Mouse (Mus musculus) heart, adult 9 months (tissue): ENCODE data around the gene Syvn1.

ENCODE experiments used
- DNase-seq, 2 experiments: peaks; one replicate each; pipeline ENCODE4 v3.0.0; 2022; ENCODE audit warnings: low spot score in 2 of 2

Gene Syvn1

DNA sequence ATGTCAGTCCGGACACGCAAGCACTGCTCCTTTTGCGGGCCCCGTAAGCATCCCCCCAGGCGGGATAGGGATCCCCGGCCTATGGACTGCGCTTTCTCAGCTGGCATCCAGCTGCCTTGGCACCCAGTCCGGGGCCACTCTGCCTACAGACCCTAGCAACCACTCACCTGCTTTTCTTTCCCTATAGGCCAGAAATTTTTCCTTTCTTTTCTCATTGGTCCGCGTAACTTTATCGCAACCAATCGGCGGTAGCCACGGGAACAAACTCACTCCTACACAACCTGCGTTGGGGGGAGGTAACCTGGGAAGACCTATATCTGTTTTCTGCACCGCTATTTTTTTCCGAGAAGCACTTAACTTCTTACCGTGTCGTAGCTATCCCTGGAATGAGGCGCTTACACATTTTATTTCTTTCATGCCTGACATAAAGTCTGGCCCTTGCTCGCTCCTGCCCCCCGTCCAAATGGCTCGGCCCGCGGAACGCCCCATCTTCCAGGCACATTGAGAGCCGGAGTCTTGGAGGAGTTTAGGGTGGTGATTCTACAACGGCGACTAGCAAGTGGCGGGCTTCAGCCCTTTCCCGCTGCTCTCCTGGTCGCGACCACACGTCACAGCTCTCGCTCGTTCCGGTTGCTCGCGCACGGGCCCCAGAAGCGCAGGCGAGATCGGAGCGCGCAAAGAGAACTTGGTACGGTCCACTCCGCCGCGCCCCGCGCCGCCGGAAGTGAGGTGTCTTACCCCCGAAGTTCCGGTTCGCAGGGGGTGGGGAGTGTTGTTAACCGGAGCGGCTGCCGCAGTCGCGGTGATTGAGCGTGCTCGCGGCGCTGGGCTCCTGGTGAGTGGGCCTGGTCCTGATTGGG, at the start of gene Syvn1:
Gene Syvn1 (plus strand): TSS at position 283 of the 860 bp plus-strand sequence.
- peak; percentile 95 to 98 for DNase-seq

DNA sequence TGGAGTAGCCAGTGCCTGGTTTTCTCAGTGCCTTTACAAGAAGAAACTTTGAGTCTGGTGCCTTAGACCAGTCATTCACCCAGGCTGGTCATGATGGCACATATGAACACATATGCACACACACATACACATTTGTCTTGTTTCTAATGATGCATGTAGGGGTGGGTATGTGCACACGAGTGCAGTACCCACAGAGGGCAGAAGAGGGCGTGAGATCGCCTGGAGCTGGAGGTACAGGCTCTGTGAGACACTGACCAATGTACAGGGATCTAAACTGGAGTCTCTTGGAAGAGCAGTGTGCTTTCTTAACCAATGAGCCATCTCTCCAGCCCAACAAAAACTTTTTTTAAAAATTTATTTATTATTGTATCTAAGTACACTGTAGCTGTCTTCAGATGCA, 48.2 kb upstream of the Syvn1 start:
- DNase-seq: no peak

DNA sequence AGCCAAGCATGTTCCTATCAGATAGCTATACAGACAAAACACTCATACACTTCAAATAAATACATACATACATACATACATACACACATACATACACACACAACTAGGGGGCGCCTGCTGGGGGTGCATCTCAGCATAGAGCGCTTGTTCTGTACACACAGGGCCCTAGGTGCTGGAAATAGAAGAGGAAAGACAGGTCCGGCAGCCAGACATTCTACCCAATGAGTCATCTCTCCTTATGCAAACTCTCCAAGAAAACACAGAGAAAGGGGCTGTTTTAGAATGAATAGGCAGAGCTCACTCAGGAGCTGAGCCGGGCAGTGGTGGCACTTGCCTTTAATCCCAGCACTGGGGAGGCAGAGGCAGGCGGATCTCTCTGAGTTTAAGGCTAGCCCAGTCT, 46.4 kb upstream of the Syvn1 start:
- no peak for DNase-seq

DNA sequence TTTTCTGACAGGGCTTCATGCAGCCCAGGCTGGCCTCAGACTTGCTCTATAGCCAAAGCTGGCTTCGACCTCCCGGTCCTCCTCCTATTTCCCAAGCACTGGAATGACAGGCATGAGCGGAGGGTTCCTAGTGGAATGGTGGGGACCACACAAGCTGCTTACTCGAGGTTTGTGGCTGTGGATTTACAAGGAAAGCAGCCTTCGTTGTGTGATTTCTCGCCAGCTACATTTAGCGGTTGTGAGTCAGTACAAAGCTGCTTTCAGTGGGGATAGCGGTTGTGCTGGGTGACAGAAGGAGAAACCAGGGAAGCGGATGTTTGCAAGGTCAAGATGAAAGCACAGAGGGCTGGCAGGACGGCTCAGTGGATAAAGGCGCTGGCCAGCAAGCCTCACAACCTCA, 40.8 kb upstream of the Syvn1 start:
- DNase-seq: no peak

DNA sequence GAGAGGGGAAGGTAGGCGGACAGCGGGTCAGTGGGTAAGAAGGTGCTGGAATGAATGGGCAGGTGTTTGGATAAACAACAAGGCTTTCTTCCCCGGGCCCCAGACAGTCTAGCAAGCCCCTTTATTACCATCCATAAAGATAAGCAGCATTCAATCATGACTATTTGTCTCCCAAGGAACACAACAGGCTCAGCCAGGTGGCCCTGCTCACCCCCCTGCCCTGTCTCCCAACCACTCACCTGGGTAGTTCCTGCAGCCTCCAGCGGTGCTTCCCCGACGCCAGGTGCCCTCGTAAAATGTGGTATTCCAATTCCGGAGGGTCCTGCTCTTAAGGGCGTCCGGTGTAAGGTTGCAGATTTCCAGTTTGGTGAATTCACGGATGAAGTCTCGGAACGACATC, 39.4 kb upstream of the Syvn1 start:
- DNase-seq: no peak

DNA sequence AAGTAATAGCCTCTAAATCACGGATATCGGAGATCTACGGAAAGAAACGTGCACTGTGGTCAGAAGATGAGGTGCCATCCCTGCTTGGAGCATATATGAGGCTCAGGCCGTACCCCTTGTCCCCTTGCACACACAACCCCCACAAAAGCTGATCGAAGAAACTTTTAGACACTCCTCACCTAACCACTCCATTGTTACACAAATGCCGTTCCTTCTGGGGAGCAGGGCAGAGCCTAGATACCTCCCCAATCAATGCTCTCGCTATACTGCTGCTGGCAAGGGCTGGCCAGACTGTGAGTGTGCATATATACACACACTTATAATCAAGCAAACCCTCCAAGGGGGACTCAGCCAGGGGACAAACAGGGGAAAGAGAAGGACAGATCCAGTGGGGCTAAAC, 37.2 kb upstream of the Syvn1 start:
- no peak for DNase-seq

DNA sequence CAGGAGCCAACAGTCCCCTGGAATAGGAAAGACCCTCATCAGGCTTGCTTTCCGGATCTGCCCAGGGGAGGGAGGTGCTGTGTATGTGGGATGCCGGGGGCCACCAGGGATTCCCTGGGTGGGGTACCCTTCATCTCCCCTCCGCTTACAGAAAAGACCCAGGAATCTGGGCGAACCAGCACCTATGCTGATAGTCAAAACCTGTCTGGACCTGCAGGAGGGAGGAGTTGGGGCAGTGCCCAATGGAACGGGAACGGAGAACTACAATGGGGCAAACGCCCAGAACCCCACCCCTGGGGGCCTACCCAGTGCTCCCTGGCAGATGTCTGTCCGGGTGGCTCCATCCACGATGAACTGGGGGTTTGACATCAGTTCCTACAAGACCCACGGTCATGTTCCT, 32.7 kb upstream of the Syvn1 start:
- DNase-seq: no peak

DNA sequence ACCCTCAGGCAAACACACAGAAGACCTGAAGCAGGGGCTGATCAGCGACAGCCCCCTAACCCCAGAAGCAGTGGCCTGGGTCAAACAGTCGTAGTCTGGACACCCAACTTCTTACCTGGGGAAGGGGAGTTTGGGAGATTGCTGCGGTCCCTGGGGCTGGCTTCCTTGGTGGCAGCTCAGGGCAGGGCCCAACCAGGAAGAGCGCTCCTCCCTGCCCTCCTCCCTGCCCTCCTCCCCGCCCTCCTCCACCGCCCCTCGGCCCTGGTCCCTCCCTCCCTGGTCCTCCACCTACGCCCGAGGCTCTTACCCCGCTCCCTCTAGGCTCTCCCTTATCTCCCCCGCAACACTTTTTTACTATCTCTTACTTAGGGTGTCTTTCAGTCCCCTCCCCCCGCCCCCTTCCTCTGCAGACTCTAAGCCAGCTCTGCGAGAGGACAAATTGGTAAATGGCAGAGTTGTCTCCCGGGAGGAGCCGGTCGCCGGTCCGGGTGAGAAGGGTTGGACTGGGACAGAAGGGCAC, 31.3 kb upstream of the Syvn1 start:
- peak in 1 of 2 experiments; percentile 43 for DNase-seq

DNA sequence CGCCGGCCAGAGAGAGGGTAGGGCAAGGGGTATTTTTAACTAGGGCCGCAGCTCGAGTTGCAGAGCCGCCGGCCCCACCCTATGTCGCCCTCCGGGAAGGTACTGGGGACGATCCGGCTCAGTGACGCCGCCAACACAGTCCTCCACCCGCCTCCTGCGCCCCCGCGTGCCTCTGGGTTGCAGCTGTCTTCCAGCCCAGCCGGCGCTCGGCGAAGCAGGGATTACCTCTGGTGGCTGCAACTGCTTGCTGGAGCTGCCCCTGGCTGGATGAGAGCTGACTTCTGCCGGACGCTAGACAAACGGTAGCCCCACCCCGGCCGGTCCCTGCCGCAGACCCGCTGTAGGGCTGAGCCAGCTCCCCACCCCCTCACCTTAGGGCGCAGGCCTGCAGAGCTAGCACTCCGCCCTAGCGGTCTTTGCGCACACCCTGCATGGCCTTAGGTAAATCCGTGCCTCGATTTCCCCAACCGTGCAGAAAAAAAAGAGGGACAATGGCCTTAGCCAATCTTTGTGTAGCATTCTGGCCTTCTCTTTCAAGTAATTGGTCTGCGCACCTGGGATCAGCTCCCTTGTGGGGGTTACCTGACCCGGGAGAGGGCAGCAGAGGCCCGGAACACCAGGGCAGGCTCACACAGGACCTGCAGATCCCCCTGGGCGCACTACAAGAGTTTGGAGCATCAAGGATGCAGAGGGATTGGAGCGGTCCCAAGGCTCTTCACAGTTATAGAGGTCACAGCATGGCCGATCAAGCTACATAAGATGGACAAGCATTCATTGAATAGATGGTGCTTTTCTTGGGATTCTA, 30.7 kb upstream of the Syvn1 start, which contains the start of gene Capn1:
Gene Capn1 (minus strand): TSS at position 387 of the 805 bp plus-strand sequence.
- peak; percentile 72 to 74 for DNase-seq

DNA sequence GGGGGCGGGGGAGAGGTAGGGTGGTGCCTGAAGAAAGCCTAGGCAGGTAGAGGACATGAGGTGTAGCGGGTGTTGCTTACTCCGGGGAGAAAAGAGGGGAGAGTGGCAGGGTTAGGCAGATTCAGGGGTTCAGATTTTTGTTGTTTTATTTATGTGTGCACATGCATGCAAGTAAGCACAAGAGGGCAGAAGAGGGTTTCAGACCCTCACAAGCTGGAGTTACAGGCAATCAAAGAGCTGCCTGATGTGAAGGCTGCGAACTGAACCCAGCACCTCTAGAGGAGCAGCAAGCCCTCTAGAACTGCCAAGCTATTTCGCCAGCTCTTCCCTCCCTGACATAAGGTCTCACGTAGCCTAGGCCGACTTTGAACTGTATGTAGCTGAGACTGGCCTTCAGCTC, 29.8 kb upstream of the Syvn1 start:
- no peak for DNase-seq

DNA sequence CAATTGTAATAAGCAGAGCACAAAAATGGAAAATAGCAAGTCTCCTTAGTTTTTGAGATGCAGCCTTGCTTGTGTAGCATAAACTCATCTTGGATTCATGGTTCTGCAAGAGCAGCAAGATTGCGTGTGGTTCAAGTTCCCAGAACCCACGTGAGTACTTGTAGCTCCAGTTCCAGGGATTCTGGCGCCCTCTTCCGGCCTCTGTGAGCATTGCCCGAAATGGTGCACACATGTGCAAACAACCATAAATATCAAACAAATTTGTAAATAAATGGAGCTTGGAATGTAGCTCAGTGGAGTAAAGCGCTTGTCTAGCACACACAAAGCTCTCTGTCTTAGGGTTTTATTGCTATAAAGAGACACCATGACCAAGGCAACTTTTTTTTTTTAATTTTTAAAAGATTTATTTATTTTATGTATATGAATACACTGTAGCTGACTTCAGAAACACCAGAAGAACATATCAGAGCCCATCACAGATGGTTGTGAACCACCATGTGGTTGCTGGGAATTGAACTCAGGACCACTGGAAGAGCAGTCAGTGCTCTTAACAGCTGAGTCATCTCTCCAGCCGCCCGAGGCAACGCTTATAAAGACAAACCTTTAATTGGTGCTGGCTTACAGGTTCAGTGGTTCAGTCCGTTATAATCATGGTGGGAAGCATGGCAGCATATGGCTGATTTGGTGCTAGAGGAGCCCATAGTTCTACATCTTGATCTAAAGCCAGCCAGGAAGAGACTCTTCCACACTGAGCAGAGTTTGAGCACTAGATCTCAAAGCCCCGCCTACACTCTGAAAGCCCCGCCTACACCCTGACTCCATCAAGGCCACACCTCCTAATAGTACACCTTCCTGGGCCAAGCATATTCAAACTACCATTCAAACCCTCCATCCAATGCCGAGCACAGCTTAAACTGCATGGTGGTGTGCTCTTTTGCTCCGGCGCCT, 28.0 kb upstream of the Syvn1 start:
- DNase-seq: peak; percentile 53 to 84

DNA sequence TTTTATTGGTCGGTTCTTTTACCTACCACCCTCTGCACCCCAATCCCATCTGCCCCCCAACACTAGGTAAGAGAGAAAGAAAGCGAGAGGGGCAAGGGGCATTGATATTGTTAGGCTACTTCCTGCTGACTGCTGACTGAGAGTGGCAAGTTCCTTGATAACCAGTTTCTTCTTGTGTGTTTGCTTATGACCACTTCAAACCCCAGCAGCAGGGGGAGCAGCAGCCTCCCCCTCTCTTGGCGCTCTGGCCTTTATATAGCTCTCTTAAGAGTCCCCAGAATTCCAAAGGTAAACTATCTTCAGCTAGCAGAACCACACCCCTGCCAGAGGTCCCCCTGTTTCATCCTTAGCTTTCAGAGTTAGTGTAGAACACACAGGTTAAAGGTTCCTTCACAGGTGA, 26.1 kb upstream of the Syvn1 start:
- no peak for DNase-seq

DNA sequence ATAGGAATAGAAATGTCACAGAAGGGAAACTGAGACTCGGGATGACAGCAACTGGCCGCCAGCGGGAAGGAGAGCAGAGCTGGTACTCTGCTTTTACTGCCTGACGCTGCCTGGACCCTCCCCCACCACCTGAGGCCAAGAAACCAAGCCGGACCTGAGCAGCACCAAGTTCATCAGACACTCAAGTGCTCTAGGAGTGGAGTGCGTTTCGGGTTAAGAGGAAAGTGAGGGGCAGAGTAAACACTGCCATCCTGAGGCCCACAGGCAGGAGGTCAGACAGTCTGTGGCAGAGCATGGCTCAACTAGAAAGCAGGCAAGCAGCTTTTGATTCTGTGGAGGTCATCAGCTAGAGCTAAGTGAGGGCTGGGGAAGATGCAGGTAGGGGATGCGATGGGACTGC, 23.3 kb upstream of the Syvn1 start:
- DNase-seq: no peak

DNA sequence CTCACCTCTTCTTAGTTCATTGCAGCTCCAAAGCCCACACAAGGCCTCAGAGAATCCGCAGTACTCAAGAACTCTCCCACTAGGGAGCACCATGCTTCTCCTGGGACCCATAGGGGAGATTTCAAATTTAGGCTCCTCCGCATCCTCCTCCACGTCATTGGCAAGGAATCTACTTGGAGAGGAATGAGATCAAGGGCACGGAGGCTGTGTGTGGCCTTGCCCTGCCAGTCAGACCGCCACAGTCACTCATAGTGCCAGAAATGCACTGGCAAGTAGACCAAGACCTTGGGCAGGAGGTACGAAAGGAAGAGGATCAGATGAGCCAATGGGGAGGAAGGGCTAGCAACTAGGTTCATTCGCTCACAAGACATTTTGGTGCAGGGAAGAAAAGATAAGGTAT, 22.4 kb upstream of the Syvn1 start:
- no peak for DNase-seq

DNA sequence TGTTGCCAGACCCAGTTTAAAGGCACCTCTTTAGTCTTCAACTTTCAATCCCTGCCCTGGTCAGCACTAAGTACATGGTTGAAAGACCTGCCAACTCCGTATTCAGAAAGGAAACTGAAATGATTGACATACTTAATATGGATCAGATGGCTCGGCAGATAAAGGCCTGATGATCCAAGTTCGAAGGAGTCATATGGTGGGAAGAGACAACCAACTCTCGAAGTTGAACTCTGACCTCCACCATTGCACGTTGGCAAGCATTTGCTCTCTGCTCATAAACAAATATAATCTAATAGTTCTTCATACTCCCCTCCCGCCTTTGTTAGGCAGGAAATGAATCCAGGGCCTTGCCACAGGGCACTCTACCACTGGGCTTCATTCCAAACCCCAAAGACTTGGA, 17.4 kb upstream of the Syvn1 start:
- no peak for DNase-seq

DNA sequence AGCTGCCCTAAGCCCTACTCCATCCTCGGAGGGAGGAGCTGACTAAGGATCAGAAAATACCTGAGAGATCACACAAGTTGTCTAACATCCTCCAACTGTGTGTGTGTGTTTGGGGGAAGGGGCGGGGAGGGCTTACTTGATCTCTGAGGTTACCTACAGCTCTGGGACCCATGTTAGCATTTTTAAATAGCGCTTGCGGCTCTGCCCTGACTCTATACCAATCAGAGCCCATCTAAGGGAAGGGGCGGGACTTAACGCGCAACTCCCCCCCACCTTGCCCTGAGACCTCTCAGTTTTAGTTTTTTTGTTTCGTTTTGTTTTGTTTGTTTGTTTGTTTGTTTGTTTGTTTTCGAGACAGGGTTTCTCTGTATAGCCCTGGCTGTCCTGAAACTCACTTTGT, 16.9 kb upstream of the Syvn1 start:
- DNase-seq: no peak

DNA sequence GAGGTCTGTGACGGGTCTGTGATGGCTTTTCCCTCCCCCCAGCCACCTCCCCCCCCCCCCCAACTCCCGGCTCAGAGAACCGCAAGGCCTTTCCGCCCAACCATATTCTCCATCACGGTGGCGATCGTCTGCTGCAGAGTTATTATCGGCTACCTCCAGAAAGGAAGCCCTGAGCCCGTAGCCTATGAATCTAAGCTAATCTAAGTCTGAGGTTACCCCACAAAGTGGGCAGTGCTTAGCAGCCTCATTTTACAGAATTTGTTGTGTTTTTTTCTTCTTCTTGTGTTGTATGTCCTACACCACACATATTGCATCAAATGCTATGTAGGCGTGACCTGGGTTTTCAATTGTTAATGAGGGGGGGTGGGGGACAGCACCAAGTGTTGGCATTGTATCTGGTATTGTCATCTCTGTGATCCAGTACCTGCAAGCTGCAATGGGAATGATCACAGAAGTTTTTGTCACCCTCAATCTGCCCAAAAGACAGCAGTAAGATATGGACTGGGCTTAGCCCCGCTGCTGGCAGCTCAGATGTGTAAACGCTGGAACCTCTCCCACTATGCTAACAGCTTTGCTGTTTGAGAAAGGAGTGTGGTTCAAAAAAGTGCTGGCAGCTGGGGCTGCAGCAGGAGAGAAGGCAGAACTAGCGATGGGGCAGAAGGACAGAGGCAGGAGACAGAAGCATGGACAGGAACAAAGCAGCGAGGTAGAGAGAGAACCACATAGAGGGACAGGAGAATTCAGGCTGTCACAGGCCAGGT, 15.7 kb upstream of the Syvn1 start:
- DNase-seq: no peak

DNA sequence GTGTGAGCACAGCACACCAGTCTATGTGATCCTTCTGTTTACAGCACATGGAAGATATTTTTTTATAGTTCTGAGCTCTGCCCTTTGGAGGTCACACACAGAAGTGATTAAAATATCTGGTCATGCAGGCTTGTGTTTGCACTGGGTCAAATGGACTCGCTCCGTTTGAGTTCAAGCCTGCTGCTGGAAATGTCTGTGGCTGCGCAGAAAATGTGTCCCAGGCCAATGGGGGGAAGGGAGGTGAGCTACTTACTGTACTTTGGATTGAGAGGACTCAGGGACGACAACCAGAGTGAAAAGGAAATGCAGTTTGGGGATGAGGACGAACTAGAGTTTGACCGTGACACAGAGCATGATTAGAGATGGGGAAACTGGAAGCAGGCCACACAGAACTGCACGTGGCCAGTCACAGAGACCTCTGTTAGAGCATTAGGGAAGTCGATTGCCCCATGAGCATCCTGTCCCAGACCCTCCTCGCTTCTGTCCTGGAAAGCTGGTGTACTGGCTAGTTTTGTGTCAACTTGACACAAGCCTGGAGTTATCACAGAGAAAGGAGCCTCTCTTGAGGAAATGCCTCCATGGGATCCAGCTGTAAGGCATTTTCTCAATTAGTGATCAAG, 10.3 kb upstream of the Syvn1 start:
- no peak for DNase-seq

DNA sequence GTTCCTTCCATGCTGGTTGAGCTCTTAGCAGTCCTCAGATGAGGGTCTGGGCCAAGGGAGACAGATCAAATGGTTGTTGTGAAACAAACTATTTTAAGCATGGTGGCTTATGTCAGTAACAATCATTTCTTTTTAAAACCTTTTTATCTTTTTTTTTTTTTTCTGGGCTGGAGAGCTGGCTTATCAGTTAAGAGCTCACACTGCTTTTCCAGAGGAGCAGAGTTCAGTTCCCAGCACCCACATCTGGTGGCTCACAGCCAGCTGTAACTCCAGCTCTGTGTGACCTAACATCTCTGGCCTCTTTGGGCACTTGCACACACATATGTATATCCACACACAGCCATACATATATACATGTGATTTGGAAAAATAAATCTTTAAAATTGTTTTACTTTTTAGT, 8.7 kb upstream of the Syvn1 start:
- no peak for DNase-seq

DNA sequence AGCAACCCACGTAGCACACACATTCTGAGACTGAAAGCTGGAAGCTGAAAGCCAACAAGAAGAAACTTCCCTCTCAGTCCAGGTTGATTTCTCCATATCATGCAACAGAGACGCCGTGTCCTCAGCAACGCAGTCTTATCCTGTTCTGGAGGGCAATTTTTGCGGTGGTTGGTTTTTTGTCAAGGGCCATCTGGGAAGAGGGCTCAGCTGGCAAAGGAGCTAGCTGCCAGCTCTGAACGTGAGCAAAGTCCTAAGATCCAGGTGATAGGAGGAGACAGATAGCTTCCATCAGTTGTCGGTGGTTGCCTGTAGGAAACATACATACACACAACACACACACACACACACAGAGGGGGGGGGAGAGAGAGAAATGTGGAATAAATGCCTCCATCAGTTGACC, 8.1 kb upstream of the Syvn1 start:
- DNase-seq: no peak
